Mouse (Mus musculus): ENCODE results near the gene Thsd4. TPM values are rescaled to one million over a fixed set of nuclear protein-coding genes. Genes with fewer than 3 reads are reported as not detected.

The Thsd4 gene
- total RNA-seq (2021): 10 to 100 TPM; 17.0 to 17.5 TPM

GRCm38 (mm10) chr9:60521806-60522264 is at the start of gene Thsd4:
Gene Thsd4 (minus strand): TSS chr9:60522046.
- intact Hi-C loops (cut with DNase I): loop anchor here (2.0 to 5.0 kb wide), 2 partner anchors 165 to 247 kb away; partner anchors contain the start of gene Lrrc49
- DNase-seq: peak; percentile 78

DNA sequence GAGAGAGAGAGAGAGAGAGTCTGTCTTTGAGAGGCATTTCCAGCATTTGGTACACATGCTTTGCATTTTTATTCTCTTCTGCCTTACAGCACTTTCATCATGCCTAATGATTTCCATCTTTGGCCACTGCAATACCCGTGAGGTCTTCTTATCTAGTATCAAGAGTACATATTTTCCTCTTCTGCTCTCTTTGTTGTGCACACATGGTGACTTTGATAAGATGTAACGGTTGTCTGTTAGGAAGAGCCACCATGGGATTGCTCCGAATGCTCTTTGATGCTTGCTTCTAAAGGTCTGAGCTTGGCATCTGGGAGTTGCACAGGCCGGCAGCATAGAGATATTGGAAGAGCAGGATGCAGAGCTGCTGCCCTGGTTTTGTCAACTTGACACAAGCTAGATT is 49.2 kb upstream of the Thsd4 start:
- DNase-seq: no peak
- intact Hi-C loops (cut with DNase I): no loop called here

DNA sequence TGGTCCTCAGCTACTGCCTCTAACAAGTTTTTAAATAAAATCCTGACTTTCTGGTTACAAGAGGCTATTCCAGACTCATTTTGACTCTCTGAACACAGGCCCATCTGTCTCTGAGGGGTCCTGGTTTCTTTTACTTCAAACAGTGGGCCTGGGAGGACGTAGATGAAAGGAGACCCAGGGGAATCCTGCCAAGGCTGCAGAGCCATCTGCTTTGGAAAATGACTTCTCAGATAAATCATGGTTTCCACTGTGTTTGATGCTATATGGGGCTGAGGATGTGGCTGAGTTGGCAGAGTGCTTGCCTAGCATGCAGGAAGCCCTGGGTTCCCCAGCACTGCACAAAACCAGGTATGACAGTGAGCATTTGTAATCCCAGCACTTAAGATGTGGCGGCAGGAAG is 47.5 kb upstream of the Thsd4 start:
- no peak for DNase-seq
- intact Hi-C loops (cut with DNase I): no loop called here

DNA sequence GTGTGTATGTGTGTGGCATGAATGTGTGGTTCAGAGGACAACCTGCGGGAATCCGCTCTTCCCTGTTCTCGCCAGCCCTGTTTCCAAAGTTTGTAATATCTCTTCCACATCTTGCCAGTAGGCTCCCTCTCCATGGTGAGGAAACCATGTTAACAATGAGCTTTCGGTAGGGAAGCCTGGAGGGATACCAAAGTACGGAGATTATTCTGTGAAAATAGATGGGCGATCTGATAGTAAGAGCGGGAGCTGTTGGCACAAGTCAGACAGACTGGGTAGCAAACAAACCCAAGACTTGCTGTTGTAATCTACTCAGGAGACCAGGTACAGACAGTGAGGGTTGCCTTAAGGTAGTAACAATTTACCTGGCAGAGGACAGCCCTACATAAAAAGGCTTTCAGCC is 42.0 kb upstream of the Thsd4 start:
- DNase-seq: no peak
- intact Hi-C loops (cut with DNase I): no loop called here

DNA sequence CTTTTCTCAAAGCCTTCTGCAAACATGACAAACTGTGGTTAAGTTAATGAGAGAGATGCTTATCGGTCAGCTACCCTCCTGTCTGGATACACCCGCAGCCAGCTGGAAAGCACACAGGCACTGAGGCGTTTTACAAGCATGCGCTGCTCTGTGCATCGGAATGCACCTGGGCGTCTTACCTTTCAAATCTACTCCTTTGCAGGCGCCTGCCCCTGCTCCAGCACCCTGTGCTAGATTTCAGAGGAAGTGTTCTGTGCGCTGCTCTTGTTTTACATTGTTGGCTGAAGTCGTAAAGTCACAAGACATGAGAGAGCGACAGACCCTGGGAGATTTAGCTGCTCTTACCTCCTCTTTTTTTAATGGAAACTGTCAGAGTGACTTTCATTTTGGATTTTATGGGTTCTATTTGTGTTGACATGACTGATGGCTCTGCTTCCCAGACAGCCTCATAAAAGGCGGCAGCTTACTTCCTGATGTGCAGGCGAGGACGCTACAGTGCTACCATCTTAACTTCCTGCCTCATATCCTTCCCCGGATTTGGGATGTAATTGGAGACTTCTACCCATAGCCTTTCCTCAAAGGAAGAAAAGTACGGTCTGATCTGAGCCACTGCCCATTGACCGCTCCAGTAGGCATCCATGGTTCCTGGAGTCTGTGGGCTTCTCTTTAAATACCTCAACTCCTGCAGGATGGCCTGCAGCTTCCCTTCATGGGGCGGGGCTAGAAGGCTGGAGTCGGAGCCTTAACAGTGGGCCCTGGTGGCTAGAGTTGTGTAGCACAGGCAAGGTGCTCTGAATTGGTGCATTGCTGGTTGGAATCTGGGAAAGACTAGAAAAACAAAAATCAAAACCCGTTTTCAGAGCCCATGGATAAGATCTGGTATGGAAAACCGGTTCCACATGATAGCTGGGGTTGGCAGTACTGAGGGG is 40.9 kb upstream of the Thsd4 start:
- no peak for DNase-seq
- intact Hi-C loops (cut with DNase I): no loop called here

- DNase-seq: peak; percentile 31 to 34
- intact Hi-C loops (cut with DNase I): no loop called here
These were observed 39.9 kb upstream of the Thsd4 start for GRCm38 (mm10) chr9:60561641-60562289.

GRCm38 (mm10) chr9:60558507-60558906 is 36.7 kb upstream of the Thsd4 start:
- intact Hi-C loops (cut with DNase I): no loop called here
- no peak for DNase-seq

DNA sequence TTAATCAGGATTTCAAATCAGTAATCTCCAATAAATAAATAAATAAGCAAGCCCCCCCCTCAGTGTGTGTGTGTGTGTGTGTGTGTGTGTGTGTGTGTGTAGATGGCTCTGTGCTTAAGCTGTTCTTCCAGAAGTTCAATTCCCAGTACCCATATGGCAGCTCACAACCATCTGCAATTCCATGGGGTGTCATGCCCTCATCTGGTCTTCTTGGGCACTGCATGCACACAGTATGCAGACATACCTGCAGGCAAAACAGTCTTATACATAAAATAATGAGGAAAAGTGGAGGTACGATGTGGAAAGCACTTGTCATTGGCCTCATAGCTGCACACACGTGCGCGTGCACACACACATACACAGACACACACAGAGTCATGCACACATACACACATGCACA is 29.4 kb upstream of the Thsd4 start:
- no peak for DNase-seq
- intact Hi-C loops (cut with DNase I): no loop called here

GRCm38 (mm10) chr9:60548182-60548581 is 26.3 kb upstream of the Thsd4 start:
- intact Hi-C loops (cut with DNase I): loop anchor here (2.0 kb wide), 1 partner anchor 303 kb away; no protein-coding TSS in a partner anchor

GRCm38 (mm10) chr9:60546169-60546568 is 24.3 kb upstream of the Thsd4 start:
- no peak for DNase-seq
- intact Hi-C loops (cut with DNase I): no loop called here

More at GRCm38 (mm10) chr9:60548182-60548581, 26.3 kb upstream of the Thsd4 start:
- peak; percentile 60 to 68 for DNase-seq

DNA sequence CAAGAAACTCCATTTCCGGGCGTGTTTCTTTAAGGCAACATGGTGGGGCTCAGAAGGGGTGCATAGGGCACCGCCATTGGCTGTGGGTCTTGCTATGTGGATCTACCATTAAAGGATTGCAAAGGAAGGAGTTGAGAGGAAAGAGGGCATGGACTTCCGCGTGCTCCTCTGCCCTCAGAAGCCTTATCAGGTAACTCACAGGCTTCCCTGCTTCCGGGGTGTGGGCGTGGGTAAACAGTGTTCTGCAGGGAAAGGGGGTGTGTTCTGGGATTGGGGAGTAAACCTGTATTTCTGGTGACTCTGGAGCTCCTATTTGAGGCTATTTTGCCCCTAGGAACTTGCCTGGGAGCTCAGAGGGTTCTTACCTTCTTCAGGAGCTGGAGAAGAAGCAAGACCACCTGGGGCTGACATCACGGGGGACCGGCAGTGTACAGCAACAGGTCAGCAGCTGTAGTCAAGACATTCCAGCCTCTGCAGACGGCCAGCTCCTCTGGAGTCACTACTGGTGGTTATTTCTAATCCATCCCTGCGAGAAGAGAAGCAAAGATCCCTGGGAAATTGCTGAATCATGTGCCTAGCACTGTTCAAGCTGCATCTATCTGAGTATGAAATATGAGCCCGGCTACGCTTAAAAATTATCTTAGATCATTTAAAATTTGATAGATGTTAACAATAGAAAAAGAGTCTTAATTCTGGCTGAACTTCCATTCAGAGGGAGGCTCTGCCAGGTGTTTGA is 23.7 kb upstream of the Thsd4 start:
- no peak for DNase-seq
- intact Hi-C loops (cut with DNase I): no loop called here

DNA sequence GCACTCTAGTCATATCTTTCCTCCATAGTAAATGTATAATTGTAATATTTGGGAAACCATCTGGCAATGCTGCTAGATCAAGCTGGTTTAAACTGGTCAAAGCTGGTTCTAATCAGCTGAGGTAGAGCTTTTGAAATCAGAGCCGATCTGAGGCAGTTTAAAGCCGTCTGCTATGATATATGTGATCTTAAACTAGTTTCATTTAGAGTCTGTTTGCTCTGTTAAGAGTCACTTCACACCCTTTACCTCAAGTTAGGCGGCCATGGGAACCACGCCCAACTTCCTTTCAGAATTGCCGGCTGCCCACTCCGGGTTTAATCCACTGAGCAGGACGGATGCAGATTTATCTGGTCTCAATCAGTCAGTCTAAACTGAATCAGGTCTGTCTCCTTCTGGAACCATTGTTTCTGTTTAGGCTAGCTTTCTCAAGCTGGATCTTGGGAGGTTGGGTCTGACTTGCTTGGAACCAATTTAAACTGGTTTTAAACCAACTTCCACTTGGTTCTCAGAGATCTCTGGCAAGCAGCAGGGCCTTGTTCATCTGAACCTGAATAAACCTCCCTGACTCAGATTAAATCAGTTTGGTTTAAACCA is 21.7 kb upstream of the Thsd4 start:
- no peak for DNase-seq
- intact Hi-C loops (cut with DNase I): no loop called here

DNA sequence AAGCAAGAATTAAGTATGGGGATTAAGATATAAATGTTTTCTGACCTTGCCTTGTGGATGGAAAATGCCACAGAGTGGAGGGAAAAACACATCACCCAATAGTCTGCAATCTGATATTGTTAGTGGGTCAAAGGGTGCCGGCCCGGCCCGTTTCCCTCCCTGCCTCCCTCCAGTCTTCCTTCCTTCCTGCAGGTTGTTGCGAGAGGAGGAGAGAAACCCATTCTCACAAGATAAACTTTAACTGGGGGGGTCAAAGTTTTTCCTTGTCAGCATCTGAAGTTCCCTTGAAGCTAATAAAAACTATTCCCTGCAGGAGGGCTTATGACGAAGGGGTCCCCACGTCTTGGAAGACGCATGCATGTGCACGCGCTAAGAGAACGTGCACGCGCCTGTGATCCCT is 8.5 kb upstream of the Thsd4 start:
- DNase-seq: no peak
- intact Hi-C loops (cut with DNase I): no loop called here

DNA sequence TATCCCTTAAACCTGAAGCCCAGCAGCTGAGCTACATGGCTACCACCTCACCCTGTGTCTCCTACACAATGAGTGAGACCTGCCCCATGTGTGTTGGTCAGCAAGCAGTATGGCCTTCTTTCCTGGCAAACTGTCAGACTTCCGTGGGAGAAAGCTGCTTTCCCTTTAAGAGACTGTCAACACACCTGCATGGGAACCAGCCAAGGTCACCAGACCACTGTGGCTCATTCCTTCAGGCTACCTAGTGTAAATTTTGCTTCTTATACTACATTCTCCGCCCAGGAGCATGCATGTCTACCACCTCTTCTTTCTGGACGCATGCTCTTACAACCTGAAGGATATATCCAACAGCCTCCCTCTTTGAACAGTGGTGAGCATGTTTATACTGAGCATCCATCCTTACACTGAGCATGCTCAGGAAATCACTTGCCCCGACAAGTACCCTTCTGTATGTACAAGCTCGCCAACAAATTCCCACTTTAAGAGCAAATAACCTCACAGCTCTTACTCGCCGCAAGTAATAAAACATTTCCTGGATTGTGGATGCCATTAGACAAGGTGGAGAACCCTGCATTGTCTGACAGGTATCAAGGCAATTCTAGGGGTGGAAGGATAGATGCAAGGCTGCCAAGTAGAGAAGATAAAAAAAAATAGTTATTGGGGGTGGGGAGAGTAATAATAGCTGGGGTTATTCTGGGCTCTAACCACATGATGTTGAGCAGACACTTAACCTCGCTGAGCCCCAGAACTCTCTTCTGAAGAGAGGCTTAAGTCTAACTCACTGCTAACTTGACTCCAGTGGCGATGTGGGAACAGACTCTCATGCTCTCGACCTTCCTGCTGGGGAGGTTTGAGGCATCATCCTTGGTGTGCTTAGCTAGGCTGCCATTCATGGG is 7.8 kb upstream of the Thsd4 start:
- intact Hi-C loops (cut with DNase I): no loop called here
- no peak for DNase-seq

DNA sequence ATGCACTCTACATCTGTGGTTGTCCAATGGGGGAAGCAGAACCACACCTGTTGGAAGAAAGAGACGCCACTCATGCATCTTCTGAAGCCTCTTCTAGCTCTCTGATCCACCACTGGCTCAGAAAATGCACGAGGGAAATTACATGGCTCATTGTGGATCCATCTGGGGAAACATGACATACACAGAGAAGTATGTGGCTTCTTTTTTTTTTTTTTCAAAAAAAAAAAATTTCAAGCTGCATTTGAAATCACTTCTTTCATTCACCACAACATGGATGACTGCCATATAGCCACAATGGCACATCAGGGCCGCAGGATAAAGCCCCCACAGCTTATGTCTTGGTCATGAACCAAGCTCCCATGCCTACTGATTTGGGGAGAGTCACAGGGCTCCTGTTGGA is 6.4 kb upstream of the Thsd4 start:
- intact Hi-C loops (cut with DNase I): no loop called here
- no peak for DNase-seq

DNA sequence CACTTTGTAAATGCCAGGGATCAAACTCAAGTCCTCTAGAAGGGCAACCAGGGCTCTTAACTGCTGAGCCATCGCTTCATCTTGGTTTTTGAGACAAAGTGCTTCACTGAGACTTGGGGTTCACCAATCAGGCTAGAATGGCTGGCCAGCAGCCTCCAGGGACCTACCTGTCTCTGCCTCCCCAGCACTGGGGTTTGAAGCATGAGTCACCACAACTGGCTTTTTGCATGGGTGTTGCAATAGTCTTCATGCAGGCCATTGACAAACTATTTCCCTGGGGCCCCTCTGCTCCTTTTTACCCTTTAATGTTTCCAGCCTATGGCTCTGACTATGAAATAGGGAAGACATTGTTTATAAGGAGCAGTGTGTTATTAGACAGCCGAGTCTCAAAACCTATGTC is 6.0 kb upstream of the Thsd4 start:
- intact Hi-C loops (cut with DNase I): no loop called here
- no peak for DNase-seq

GRCm38 (mm10) chr9:60527051-60527450 is 5.2 kb upstream of the Thsd4 start:
- intact Hi-C loops (cut with DNase I): no loop called here
- no peak for DNase-seq

- intact Hi-C loops (cut with DNase I): no loop called here
These were observed 4.3 kb upstream of the Thsd4 start for GRCm38 (mm10) chr9:60526195-60526594.

GRCm38 (mm10) chr9:60521143-60521542 is 703 bp downstream of the Thsd4 start:
- no peak for DNase-seq
- intact Hi-C loops (cut with DNase I): loop anchor here (5.0 kb wide), 1 partner anchor 166 kb away; the partner anchor contains the start of gene Lrrc49

More at GRCm38 (mm10) chr9:60526195-60526594, 4.3 kb upstream of the Thsd4 start:
- DNase-seq: no peak

GRCm38 (mm10) chr9:60519601-60520000 is 2.2 kb downstream of the Thsd4 start:
- intact Hi-C loops (cut with DNase I): no loop called here
- no peak for DNase-seq

All from heart, postnatal 10 days (tissue).